Mouse (Mus musculus) bone marrow, adult 2 months (tissue): ENCODE data around the gene Morc1.

Source experiments
- CTCF ChIP-seq: fragments of 200-500 bp; IDR thresholded peaks from 2 replicates; pipeline ENCODE4 v1.5.1; 2011; ENCODE audit warnings: low read length, control low read depth; ENCODE audit not compliant: control insufficient read depth, insufficient read depth
- POLR2A ChIP-seq: fragments of 200-500 bp; IDR thresholded peaks from 2 replicates; pipeline ENCODE4 v1.6.1; 2011; ENCODE audit warnings: low read depth, mild to moderate bottlenecking, control low read depth, low read length, borderline replicate concordance; ENCODE audit not compliant: control insufficient read depth

DNA sequence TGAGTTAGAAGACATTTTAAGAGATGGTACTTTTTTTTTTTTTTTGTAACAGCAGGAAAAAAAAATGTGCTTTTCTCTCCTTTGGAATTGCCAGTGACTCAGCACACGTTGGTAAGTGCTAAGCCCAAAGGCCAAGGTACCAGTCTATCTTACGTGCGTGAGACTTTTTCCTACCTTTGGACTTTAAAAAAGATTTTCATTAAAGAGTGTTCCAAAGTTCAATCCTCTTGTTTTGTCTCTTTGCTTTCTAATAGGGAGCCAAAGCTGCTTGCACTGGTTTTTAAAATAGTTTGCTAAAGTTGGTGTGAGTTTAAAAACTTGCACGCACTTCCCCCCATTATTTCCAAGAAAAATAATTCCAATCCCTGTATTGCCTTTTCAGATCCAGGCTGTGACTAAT lies 7.0 kb upstream of the Morc1 start:
- TF ChIP-seq CTCF (no peak), POLR2A (no peak)
